Mouse (Mus musculus) left cerebral cortex, adult 2 months (tissue): ENCODE data around the gene Plxnb2. TPM values are rescaled to one million over a fixed set of nuclear protein-coding genes. Genes with fewer than 3 reads are reported as not detected.

Experiments
- DNase-seq, 2 experiments: peaks; one replicate each; pipeline ENCODE4 v3.0.0; 2021 to 2022; ENCODE audit warnings: low spot score in 2 of 2, mixed read lengths in 1 of 2; ENCODE audit errors: extremely low spot score in 1 of 2
- H3K27ac ChIP-seq: fragments of 200-600 bp; 2 replicates; pipeline ENCODE4 v1.8.1; 2022
- H3K4me3 ChIP-seq: fragments of 200-600 bp; 2 replicates; pipeline ENCODE4 v1.8.1; 2022
- CTCF ChIP-seq: fragments of 200-600 bp; IDR thresholded peaks from 2 replicates; pipeline ENCODE4 v1.8.1; 2022; ENCODE audit warnings: antibody characterized with exemption, mild to moderate bottlenecking, moderate library complexity
- intact Hi-C: fragments of 180-260 bp; cut with DNase I; formaldehyde crosslinking; loops from one replicate; pipeline ENCODE4 v1.15.1; 2025
- total RNA-seq, 2 experiments: library from RNA; stranded (reverse); gene quantifications; 2 replicates each; pipeline ENCODE4 v1.2.3; 2021

Plxnb2 gene
- total RNA-seq, 2 experiments from 2014 or later, result 49.4 to 53.3 TPM

DNA sequence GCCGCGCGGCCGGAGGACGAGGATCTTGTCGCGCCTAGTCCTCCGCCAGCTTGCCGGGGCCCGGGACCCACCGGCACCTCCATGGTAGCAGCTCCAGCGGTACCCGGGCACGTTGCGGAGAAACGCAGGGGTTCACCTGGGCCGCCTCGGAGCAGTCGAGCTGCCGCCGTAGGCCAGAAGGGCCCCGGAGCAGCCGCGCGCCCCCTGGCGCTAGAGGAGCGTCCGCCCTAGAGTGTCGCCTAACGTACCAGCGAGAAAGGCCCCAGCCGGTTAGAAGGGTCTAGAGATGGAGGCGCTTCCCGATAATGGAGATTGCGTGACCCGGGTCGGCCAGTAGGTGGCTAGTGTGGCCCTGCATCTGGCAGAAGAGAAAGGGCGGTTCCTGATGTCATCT, 15.7 kb upstream of the Plxnb2 start, which contains the start of gene Dennd6b:
Gene Dennd6b (minus strand): TSS at position 184 of the 394 bp plus-strand sequence.
- intact Hi-C loops, result loop anchor here (1.0 to 2.0 kb wide), 4 partner anchors 14 to 74 kb away; partner anchors contain the start of gene Tubgcp6
- peak within 1 kb of the TSS; percentile 100 for H3K27ac ChIP-seq
- peak; percentile 96 for TF ChIP-seq CTCF
- DNase-seq, result peak; percentile 95 to 96
- peak within 1 kb of the TSS; percentile 99 for H3K4me3 ChIP-seq

DNA sequence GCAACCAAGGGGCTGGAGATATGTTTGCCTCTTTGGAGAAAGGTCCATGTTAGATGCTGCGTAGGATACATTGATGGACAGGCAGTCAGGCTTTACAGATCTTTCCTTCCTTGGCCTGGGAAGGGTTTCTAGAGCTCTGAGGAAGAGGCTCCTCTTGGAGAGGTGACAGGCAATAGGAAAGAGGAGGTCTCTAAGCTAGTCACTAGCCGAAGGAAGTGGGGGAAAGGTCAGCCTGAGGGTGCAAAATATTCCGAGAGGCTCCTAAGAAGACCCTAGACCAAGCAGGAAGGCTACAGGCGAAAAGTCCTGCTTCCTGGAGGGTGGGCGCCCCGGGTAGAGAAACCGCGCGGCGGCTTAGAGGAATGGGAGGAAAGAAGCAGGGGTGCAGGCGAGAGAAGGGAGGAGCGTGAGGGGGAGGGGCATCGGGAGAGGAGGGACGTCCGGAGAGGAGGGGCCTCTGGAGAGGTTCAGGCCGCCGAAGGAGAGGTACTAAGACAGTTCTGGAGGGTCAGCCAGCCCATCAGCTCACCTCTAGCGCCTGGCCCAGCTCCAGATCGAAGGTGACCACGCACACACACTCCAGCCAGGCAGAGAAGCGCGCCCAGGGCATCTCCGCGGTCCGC, 15.2 kb upstream of the Plxnb2 start:
- H3K4me3 ChIP-seq, result peak overlapping the region; percentile 99
- intact Hi-C loops, result loop anchor here (1.0 to 2.0 kb wide), 4 partner anchors 14 to 73 kb away; partner anchors contain the start of gene Tubgcp6
- peak overlapping the region; percentile 100 for H3K27ac ChIP-seq
- no peak for TF ChIP-seq CTCF
- DNase-seq, result peak; percentile 87 to 89

DNA sequence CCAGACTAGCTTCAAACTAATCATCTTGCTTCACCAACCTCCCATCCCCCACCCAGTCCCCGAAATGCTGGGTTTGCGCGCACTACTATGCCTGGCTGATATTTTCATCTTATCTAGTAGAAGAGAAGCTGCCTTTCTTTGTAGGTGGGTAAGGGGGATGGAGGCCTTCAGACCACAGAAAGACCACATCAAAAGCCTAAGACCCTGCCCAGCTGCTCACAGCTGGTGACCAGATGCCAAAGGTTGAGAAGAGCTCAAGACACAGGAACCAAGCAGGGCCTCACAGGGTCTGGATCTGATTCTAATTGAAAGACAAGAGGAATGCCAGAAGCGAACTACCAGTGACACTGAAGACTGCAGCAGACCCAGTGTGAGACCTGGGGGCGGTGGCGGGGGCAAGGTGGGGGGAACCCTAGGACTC, 14.7 kb upstream of the Plxnb2 start:
- TF ChIP-seq CTCF, result no peak
- DNase-seq, result no peak
- H3K4me3 ChIP-seq, result peak overlapping the region; percentile 99
- peak overlapping the region; percentile 100 for H3K27ac ChIP-seq
- intact Hi-C loops, result no loop called here

DNA sequence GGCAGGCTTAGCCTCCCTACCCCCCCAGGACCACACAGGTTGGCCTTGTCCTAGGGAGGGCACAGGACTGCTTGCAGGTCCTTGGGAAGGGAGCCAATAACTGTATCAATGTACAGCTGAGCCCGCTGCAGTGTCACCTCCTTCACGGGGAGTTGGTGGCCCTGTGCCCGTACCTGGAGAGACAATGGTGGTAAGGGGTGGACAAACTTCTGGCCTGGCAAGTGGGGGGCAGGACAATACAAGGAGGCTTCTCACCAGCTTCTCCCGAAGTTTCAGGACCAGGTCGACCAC, 4.3 kb upstream of the Plxnb2 start:
- no peak for TF ChIP-seq CTCF
- intact Hi-C loops, result no loop called here
- Histone ChIP-seq H3K27ac (no peak overlapping the region), H3K4me3 (no peak overlapping the region)
- no peak for DNase-seq

DNA sequence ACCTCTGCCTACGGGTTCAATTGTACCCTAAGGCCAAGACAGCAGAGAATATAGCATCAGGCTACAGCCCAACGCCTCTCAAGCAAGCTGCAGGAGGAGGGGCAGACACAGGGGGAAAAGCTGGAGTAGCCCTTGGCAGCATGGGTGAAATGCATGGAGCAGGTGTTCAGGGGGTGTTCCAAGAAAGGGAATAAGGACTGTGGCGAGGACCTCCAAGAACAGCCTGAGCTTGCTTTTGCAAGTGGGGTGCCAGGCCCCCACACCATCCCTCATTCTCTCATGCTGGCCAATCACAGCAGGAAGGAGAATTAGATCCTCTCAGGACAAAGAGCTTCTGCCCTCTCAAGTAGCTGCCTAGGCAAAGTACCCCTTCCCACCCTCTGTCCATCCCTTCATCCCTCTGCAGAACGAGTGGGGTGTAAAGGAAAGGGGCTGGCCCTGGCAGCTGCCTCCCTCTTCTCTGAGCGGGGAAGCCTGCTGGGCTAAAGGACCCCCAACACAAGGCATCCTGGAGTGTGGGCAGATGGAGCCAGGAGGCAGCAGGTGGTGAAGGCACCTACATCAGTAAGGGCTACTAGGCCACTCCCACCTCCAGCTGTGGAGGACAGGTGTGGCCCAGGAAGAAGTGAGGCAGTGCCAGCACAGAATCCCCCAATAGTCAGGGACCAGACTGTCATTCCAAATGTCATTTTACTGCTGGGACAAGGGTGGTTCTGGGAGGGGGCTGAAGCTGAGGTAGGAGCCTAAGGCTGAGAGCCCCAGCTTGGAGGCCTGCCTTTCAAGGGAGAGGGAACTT, 3.8 kb upstream of the Plxnb2 start:
- no peak for TF ChIP-seq CTCF
- intact Hi-C loops, result no loop called here
- no peak for DNase-seq
- H3K4me3 ChIP-seq, result no peak overlapping the region
- no peak overlapping the region for H3K27ac ChIP-seq

DNA sequence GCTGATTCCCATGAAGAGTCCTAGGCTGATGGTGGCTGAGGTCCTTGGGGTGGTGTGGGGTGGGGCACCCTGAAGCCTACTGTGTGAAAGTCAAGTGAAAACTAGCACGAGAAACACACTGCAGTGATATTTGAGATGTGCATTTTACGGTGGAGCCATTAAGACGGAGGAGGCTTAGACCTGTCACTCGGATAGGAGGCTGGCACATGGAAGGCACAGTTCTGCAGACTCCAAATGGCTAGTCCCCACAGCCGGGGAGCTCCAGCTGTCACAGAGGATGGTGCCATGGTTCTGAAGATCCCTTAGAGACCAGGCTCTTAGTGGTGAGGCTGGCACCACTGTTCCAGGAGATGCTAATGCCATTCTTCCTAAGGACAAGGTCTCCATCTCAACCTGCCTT, 2.3 kb upstream of the Plxnb2 start:
- no peak overlapping the region for H3K4me3 ChIP-seq
- DNase-seq, result no peak
- peak overlapping the region; percentile 25 for H3K27ac ChIP-seq
- intact Hi-C loops, result no loop called here
- TF ChIP-seq CTCF, result no peak

DNA sequence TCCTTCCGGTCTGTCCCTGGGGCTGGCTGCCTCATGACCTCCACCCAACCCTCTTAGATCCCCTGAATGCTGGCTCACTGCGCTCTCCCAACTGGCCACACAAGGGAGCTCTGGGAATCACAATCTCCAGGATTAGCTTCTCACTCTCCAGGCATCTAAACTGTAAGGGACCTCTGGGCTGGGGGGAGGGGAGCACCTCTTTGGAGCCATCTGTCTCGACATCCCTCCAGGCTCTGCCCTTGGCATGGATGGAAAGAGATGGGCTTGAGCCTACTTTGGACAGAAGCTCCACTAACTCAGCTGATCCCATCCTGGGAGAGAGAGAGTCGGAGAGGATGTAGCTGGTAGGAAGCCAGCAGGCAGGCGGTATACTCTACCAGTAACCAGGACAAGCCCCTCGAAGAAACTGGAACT, 1.7 kb upstream of the Plxnb2 start:
- TF ChIP-seq CTCF, result peak; percentile 2; the same call in 1 of the 2 replicates
- Histone ChIP-seq H3K4me3 (no peak overlapping the region), H3K27ac (peak overlapping the region; percentile 25)
- intact Hi-C loops, result no loop called here
- no peak for DNase-seq

DNA sequence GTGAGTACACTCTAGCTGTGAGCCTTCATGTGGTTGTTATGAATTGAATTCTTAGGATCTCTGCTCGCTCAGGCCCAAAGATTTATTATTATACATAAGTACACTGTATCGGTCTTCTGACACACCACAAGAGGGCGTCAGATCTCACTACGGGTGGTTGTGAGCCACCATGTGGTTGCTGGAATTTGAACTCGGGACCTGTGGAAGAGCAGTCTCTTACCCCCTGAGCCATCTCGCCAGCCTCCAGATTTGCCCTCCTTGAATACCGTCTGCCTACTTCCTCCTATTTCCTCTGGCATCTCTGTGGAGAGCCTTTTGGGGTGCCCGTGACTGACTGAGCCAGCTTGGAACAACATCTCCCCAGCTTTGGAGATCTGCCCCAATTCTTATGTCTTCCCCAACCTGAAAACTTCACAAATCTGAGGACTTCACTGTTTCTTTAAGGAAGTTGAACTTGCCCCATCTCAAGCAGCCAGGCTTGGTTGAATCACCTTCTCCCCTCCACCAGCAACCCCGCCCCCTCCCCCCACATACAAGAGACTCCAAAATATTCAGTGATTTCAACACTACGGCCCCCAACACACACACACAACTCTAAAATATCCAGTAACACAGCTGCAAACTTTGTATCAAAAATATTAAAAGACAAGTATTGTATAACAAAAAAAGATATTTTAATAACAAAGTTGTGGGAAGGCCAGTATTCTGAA, 1.1 kb upstream of the Plxnb2 start:
- DNase-seq, result no peak
- Histone ChIP-seq H3K27ac (peak overlapping the region; percentile 25; the same call in 1 of the 2 replicates), H3K4me3 (no peak overlapping the region)
- peak; percentile 43 for TF ChIP-seq CTCF
- intact Hi-C loops, result loop anchor here (1.0 kb wide), 1 partner anchor 15 kb away; the partner anchor contains the start of gene Dennd6b

DNA sequence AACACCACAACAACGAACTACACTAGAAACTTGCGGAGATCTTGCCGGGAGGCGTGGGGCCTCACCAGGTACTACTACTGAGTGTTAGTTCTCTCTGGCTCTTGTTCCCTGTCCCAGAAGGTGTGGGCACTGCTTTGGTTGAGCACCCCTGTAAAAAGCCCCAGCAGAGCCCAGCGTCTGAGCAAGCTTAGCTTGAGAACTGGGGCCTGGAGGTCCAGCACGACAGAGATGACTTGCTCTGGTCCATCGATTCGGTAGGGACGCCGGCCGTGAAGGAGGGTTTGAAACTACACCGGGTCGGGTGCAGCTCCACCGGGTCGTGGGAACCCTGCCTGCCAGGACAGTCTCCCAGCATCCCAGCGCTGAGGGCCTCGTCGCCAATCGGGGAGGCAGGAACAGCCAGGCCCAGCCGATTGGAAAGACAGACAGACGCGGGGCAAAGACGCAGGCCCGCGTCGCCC, 477 bp downstream of the Plxnb2 start:
- intact Hi-C loops, result no loop called here
- Histone ChIP-seq H3K4me3 (peak overlapping the region; percentile 69), H3K27ac (peak overlapping the region; percentile 88)
- DNase-seq, result peak in 1 of 2 experiments; percentile 36
- TF ChIP-seq CTCF, result no peak

DNA sequence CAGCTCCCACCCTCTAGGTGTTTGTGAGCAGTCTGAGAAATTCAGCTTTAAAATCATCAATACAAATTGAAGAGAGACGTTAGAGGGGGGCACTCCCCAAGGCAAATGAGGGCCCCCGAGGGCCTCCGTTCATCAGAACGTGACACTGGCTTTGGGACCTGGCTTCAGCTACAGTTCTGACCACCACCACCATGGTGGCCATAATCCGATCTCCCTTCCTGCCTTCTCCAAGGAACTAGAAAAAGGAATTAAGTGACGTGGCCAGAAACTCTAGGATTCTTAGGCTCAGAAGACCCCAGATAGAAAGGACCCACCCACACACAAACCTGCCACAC, 991 bp downstream of the Plxnb2 start:
- no peak for TF ChIP-seq CTCF
- intact Hi-C loops, result no loop called here
- Histone ChIP-seq H3K4me3 (peak overlapping the region; percentile 69), H3K27ac (peak overlapping the region; percentile 88)
- no peak for DNase-seq

DNA sequence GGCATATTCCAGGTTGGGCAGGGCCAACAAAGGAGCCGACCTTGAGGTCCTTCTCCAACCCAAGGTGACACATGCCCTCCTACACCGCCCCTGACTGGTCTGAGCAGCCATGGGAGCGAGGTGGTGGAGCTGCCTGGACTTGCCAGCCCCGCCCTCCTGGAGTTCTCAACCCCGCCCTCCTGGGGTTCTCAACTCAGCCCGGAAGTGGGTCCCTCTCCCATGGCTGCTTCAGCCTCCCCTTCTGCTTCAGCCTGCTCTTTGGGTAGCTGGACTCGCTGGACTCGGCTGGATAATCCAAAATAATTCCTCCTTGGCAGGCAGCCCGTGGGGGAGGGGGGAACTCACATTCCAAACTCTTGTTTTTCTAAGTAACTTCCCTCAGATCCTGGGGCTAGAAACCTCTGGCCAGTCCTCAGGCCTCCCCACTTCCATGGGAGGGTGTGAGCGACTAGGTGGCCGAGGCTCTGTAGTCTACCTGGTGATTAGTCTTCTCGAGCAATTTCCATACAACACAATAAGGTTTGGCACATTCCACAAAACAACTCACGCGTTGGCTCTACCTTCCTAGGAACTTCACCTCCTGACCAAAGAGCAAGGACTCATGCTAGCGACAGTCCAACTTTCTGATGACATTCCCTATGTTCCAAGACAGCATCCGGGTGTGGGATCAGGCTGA, 1.5 kb downstream of the Plxnb2 start:
- DNase-seq, result no peak
- no peak for TF ChIP-seq CTCF
- Histone ChIP-seq H3K4me3 (peak overlapping the region; percentile 69), H3K27ac (peak overlapping the region; percentile 88)
- intact Hi-C loops, result no loop called here
